Mouse (Mus musculus): Measurements from ENCODE around the gene Acp2.

Gene Acp2

DNA sequence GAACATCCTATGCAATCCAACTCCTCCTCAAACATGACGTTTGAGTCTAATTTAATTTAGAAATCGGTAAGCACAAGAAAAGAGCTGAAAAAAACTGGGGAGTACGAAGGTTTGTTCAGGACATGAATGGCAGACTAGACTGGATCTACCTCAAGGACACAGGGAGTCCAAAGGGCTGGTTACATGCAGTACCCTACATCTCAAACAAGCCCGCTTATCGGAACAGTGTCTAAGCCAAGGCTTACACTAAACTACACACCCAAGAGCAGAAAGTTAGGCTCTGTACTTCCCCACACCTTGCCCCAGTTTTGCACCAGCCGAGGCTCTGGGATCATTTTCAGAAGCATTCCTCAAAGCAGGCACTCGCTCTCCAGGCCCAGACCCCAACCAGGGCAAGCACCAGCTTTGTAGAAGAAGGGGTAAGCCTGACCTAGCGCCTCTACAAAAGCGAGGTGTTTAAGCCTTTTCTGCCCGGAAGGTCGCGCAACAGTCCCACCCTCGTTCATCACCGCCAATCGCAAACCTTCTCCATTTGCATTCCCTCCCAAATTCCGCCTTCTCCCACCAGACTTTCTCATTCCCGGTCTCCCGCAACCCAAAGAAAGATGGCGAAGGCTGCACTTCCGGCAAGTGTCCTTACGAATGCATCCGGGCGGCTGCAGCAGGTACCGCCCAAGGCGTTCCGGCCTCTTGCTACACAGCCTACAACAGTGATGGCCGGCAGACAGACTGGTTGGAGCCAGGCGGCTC lies at the start of gene Acp2, which contains the start of gene Nr1h3:
Gene Acp2, plus strand, starts transcription at position 664 of the 750 bp plus-strand sequence.
Gene Nr1h3, minus strand, starts transcription at position 613 of the 750 bp plus-strand sequence.
- POLR2A ChIA-PET: interaction anchor here (0.7 to 3.8 kb wide), 43 partner anchors 8 to 448 kb away, joined by 3 to 35 read pairs (median 4); partner anchors contain the start of genes Ddb2 (in 4 of the 4), Madd (in 2 of the 4), Arfgap2 (in 1 of the 4) and Arhgap1 (in 1 of the 4)

DNA sequence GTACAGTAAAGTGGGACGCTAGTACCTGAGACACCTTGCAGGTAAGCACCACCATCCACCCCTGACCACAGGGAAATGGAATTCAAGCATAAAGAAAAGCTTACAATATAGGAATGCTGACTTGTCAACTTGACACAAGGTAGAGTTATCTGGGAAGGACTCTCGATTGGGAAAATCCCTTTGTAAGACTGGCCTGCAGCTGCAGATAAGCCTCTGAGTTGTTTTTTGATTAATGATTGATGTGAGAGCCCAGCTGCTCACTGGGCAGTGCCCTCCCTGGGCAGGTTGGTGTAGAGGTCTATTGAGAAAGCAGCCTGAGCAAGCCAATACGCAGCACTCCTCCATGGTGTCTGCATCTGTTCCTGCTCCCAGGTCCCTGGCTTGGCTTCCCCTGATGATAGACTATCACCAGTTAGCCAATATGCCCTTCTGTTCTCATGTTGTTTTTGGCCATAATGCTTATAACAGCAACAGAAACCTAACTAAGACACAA lies 49.8 kb upstream of the Acp2 start:
- POLR2A ChIA-PET: interaction anchor here in 2 of 4 experiments (1.0 to 2.0 kb wide), 5 partner anchors 11 to 59 kb away, joined by 3 to 6 read pairs (median 4); no protein-coding TSS in a partner anchor
- CTCF ChIA-PET: interaction anchor here in 2 of 4 experiments (0.6 to 1.2 kb wide), 2 partner anchors 38 to 306 kb away, joined by 3 to 5 read pairs; no protein-coding TSS in a partner anchor

More for the DNA sequence above, at the start of gene Acp2, which contains the start of gene Nr1h3:
- CTCF ChIA-PET: interaction anchor here (0.5 to 1.5 kb wide), 9 partner anchors 8 to 202 kb away, joined by 3 to 7 read pairs (median 4); partner anchors contain the start of gene Ddb2 (in 1 of the 4)

DNA sequence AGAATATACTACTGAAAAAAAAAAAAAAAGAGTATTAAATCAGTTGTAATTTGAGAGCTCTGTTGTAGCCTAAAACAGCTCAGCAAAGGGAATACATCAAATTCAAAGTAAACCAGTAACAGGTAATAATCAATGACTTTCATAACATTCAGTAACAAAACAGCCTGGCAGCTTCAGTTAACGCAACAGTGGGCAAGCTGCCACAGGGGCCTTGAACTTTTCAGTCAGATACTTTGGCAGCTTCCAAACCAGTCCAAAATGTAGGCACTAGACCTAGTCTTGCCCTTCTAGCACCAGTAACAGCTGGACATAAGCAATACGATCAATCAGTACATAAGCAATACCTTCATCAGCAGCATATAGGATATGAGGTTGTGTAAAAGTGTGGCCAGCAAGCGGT lies 48.6 kb upstream of the Acp2 start:
- ChIA-PET POLR2A (interaction anchor here in 2 of 4 experiments (0.6 to 2.0 kb wide), 5 partner anchors 12 to 115 kb away, joined by 3 to 6 read pairs (median 4); no protein-coding TSS in a partner anchor), CTCF (interaction anchor here in 3 of 4 experiments (0.7 to 1.2 kb wide), 4 partner anchors 29 to 39 kb away, joined by 3 to 6 read pairs (median 4); partner anchors contain the start of gene Madd (in 1 of the 3))

DNA sequence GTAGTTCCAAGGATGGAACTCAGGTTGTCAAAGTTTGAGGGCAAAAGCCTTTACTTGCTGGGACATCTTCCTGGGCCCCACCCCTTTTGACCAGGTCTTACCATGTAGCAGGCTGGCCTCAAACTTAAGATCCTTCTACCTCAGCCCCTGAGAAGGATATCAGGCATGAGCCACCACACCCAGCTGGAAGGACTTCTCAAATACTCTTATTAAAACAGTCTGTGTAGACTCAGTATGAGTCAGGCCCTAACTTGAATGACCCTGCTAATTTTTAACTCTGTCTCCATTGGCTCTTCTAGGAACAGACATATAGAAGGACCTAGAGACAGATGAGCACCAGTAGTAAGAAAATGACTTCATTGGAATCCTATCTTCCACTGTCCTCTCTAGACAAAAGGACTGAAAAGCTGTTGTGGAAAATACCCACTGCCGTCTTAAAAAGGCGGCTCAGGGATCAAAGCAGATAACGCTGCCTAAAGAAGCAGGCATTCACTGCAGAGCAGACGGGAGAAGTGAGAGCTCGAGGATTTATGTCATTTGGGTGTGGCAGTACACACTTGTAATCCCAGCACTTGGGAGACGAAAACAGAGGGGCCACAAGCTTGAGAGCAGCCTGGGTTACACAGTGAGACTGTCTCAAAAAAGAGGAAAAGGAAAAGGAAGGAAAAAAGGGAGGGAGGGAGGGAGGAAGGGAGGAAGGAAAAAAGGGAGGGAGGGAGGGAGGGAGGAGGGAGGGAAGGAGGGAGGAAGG lies 45.5 kb upstream of the Acp2 start:
- ChIA-PET POLR2A (interaction anchor here (0.6 to 1.3 kb wide), 7 partner anchors 14 to 775 kb away, joined by 3 to 7 read pairs (median 4); partner anchors contain the start of gene Mdk (in 1 of the 4)), CTCF (interaction anchor here in 1 of 4 experiments (0.6 to 1.6 kb wide), 2 partner anchors 42 to 622 kb away, joined by 4 to 22 read pairs; no protein-coding TSS in a partner anchor)

DNA sequence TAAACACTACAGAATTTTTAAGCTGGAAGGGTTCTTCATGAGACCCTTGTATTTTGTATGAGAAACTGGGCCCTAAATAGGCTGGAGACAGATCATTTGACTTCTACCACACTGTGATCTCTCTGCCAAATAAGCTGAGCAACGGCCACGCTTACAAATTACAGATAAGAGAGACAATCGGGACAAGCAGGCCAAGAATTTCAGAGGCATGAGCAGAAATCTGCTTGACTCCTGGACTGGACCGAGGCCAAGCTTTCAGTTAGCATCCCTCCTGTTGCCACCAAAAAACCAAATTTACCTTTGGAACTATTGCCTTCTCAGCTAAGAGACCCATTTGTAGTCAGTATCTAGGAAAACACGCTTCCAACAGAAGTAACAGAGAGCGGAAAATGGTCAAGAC lies 42.1 kb upstream of the Acp2 start:
- ChIA-PET POLR2A (no interaction called here), CTCF (interaction anchor here in 1 of 4 experiments (2.3 kb wide), 1 partner anchor 45 kb away, joined by 8 read pairs; no protein-coding TSS in a partner anchor)

DNA sequence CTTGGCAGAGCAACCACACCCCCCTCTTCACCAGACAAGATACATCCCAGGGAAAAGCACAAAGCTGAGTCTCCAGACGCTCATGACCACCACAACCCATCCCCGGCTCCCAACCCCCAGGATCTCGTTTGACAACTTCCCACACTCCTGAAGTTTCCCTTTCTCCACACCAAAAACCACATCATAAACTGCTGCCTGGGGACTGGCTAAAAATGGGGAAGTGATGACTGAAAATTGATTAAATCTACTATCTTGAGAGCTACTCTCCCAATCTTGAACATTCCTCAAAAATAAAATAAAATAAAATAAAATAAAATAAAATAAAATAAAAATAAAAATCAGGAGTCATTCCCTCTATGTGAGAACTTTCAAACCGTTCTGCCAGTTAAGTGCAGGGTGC lies 39.7 kb upstream of the Acp2 start:
- CTCF ChIA-PET: interaction anchor here in 2 of 4 experiments (0.6 to 1.3 kb wide), 2 partner anchors 20 to 48 kb away, joined by 3 to 6 read pairs; no protein-coding TSS in a partner anchor
- POLR2A ChIA-PET: interaction anchor here in 1 of 4 experiments (0.6 to 1.5 kb wide), 2 partner anchors 10 to 74 kb away, joined by 3 read pairs; no protein-coding TSS in a partner anchor

DNA sequence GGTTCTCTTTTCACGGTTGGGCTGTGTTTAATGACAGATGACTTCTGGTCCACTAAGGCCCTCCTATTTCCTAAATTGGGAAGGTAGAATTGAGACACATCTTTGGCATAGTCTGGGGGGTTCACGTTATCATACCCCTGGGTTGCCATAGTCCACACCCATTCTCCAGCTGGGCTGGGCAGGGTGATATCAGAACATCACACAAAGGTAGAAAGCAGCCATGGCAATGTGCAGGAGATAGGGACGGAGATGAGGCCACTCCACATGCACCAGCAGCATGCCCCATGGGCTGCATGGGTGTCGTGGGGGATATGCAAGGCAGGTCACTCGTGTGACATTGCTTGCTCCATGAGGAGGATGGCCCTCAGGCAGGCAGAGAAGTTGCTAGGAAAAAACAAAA lies 39.2 kb upstream of the Acp2 start:
- CTCF ChIA-PET: interaction anchor here in 1 of 4 experiments (0.5 kb wide), 1 partner anchor 317 kb away, joined by 3 read pairs; no protein-coding TSS in a partner anchor

DNA sequence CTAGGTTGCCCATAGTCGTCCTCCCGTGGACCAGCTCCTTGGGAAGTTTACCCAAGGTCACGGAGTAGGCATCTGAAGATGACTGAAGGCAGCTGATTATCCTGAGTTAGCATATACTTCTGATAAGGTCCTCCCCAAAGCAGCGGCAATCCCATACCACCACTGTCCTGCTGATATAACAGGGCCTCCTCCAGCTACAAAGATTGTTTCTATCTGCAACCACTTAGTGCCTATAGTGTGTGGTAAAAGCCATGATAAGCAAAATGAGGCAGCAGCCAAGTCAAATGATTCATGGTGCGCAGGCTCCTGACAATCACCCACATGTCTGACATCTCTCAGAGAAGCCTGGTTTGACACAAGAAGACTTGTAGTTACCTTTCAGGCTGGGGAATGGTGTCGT lies 37.7 kb upstream of the Acp2 start:
- CTCF ChIA-PET: interaction anchor here in 3 of 4 experiments (0.5 to 1.2 kb wide), 5 partner anchors 50 to 782 kb away, joined by 3 to 8 read pairs (median 3); partner anchors contain the start of gene Ddb2 (in 1 of the 3)
- POLR2A ChIA-PET: interaction anchor here in 2 of 4 experiments (0.5 to 2.2 kb wide), 5 partner anchors 11 to 78 kb away, joined by 3 to 7 read pairs (median 3); no protein-coding TSS in a partner anchor

More for the DNA sequence above, 39.2 kb upstream of the Acp2 start:
- POLR2A ChIA-PET: interaction anchor here in 1 of 4 experiments (0.6 to 1.5 kb wide), 2 partner anchors 9 to 74 kb away, joined by 3 read pairs; no protein-coding TSS in a partner anchor

DNA sequence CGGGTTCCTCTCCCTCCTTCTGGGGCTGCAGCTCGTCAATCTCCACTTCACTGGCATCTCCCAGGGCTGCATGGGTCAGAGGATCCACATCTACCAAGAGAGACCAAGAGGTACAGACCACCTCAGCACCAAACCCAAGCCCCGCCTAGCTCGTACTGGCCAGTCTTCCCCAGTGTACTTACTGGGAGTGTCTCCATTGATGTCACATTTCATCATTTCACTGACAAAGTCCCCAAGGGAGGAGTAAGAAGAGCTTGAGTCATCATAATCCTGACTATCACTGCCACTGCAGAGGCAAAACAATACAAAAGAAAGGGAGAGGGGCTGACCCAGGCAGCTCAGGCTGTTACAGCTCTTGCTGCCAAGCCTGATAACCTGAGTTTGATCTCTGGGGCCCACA lies 35.1 kb upstream of the Acp2 start:
- ChIA-PET POLR2A (interaction anchor here (0.6 to 1.0 kb wide), 4 partner anchors 9 to 56 kb away, joined by 3 to 4 read pairs (median 4); no protein-coding TSS in a partner anchor), CTCF (interaction anchor here in 2 of 4 experiments (1.0 to 1.1 kb wide), 3 partner anchors 52 to 55 kb away, joined by 3 to 4 read pairs (median 4); no protein-coding TSS in a partner anchor)

DNA sequence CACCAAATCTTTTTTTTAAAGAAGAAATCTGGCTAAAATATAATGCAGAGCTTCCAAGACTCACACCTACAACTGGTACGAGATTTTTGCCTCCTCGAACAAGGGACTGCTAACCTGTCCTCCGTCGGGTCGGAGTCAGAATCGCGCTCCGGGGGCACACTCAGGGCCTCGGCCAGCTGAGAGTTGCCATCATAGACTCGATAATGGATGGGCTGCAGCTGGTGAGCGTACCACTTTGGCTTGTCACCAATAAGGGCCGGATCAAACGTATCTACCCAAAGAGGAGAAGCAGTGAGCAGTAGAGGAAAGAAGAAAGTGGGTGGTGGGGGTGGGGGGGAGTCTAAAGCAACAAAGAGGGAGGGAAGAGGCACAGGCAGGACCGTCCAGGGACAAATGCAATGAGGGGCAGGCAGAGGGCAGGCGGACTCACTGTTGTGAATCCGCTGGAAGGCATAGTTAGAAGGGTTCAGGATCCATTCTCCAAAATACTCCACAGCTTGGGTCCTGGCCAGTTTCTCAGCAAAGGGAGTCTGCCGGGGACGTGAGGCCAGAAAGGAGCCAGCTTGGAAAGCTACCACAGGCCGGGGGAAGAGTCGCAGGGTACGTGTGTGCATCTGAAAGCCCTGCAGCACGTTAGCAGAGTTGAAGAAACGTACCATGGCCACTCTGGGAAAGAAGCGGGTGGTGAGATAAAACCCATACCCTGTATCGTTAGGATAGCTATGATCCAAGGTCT lies 32.9 kb upstream of the Acp2 start:
- ChIA-PET CTCF (interaction anchor here in 3 of 4 experiments (0.5 to 2.7 kb wide), 3 partner anchors 54 to 99 kb away, joined by 4 to 10 read pairs (median 4); no protein-coding TSS in a partner anchor), POLR2A (interaction anchor here in 1 of 4 experiments (2.2 kb wide), 1 partner anchor 12 kb away, joined by 7 read pairs; no protein-coding TSS in a partner anchor)

DNA sequence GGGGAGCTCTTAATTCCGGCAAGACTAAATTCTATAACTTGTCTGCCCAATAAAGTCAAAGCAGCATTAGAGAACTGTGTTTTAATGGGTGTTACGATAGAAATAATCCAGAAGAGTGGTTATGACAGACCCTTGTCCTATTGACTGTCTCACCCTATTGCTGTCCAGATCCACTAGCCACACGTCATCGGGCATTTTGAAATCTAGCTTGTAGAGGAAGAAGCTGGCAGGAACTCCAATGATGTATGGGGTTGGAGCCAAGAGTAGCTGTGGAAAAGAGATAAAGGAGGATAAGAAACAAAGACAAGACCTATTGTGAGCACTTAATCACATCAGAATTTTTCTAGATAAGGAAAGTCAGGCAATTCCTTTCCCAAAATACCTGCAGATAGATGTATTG lies 27.2 kb upstream of the Acp2 start:
- POLR2A ChIA-PET: interaction anchor here in 1 of 4 experiments (0.7 to 1.1 kb wide), 2 partner anchors 28 to 36 kb away, joined by 3 to 4 read pairs; no protein-coding TSS in a partner anchor

DNA sequence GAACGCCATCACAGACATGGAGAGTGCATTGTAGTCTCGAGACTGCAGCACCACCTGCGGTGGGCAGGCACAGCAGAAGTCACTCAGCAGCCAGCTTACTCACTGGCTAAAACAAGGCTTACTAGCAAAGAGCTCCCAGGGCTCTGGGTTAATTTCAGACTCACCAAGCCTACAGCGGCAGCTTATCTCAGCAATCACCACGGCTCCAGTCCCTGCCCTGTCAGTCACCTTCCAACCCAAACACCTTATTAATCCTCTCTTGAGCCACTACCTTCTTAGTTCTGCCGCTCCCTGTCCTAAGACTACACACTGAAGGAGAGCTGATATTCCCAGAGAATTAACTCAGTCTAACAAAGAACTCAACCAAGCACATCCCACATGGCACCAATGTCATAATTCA lies 26.5 kb upstream of the Acp2 start:
- ChIA-PET CTCF (interaction anchor here in 2 of 4 experiments (0.7 to 1.4 kb wide), 3 partner anchors 61 to 323 kb away, joined by 4 to 9 read pairs (median 7); no protein-coding TSS in a partner anchor), POLR2A (interaction anchor here in 3 of 4 experiments (0.5 to 1.6 kb wide), 5 partner anchors 9 to 475 kb away, joined by 3 to 4 read pairs (median 3); no protein-coding TSS in a partner anchor)

More for the DNA sequence above, 27.2 kb upstream of the Acp2 start:
- CTCF ChIA-PET: no interaction called here

DNA sequence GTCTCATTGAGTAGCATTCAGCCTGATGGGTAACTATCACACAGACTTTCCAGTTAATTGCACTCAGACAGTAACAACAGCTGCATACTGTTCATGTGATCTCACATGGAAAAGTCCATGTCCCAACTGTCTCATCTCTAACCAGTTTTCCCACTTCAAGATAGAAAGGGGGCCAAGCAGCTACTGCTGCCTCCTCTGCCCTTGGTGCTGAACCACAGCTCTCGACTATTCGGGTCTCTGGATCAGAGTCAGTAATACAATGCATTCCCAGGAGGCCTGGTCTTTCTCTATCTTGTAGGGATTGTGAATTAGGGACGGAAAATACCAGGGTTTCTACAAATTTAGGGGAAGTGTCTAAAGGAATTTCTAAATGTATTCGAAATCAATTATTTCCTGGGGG lies 22.9 kb upstream of the Acp2 start:
- POLR2A ChIA-PET: interaction anchor here in 3 of 4 experiments (0.6 to 2.1 kb wide), 8 partner anchors 13 to 137 kb away, joined by 3 to 6 read pairs (median 3); partner anchors contain the start of gene Arfgap2 (in 1 of the 3)
- CTCF ChIA-PET: interaction anchor here in 1 of 4 experiments (1.0 to 1.1 kb wide), 2 partner anchors 15 to 109 kb away, joined by 3 to 4 read pairs; partner anchors contain the start of gene Slc39a13

DNA sequence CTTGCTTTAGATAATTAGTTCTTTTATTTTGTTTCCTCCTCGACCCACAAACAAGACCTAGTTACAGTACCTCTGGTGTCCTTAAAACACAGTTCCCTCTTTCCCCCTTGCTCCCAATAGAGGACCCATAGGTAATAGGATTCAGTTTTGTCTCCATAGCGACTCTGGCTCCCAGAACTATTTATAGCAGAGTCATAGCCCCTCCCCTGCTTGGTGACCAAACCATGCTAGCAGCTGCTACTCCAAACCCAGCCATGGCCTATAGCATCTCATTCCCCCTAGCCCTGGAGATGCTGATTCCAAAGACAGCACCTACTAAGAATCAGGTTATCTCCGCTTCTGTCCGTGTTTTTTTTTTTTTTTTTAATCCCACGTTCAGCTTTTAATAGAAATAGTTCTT lies 22.0 kb upstream of the Acp2 start:
- CTCF ChIA-PET: interaction anchor here in 1 of 4 experiments (0.7 kb wide), 1 partner anchor 14 kb away, joined by 3 read pairs; no protein-coding TSS in a partner anchor
- POLR2A ChIA-PET: interaction anchor here in 1 of 4 experiments (0.5 to 2.6 kb wide), 4 partner anchors 8 to 137 kb away, joined by 3 to 18 read pairs (median 3); no protein-coding TSS in a partner anchor

DNA sequence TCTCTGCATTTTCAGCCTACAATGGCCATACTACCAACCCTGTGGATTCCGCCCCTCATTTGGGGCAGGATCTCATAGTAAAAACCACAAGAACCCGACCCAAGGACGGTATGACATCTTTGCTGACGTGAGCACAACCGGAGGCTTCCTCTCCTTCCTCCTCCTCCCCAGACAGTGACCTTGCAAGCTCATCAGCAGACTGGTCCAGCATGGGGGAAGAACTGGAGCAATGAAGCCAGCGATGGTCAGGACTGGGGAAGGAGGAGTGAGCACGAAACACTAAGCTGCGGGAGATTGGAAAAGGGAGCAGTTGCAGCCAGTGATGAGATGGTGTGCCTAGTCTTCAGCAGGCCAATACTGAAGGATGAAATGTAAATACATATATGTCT lies 20.7 kb upstream of the Acp2 start:
- ChIA-PET CTCF (interaction anchor here in 3 of 4 experiments (0.7 to 3.1 kb wide), 7 partner anchors 11 to 118 kb away, joined by 3 to 13 read pairs (median 3); partner anchors contain the start of gene Slc39a13 (in 1 of the 3)), POLR2A (interaction anchor here (0.6 to 3.0 kb wide), 24 partner anchors 8 to 475 kb away, joined by 3 to 26 read pairs (median 4); partner anchors contain the start of genes Arfgap2 (in 2 of the 4) and Ddb2 (in 2 of the 4))
